Mouse (Mus musculus) G1E (cell line): ENCODE data around the gene Zfp775.

ENCODE experiments used
- CTCF ChIP-seq: IDR thresholded peaks from 2 replicates; pipeline ENCODE4 v1.5.1; 2012; ENCODE audit warnings: low read depth, low read length, inconsistent platforms, mixed read lengths
- GATA2 ChIP-seq: IDR thresholded peaks from 2 replicates; pipeline ENCODE4 v1.6.1; 2012; ENCODE audit warnings: low read depth, low read length, inconsistent platforms, borderline replicate concordance
- TAL1 ChIP-seq: conservative IDR thresholded peaks from 2 replicates; pipeline ENCODE4 v1.6.1; 2012; ENCODE audit warnings: low read depth, low read length, inconsistent platforms, mixed read lengths

- TF ChIP-seq TAL1 (no peak), CTCF (no peak), GATA2 (no peak)
Measured at GRCm38 (mm10) chr6:48602080-48602741, 348 bp downstream of the Zfp775 start.
